In the genomic region with DNA sequence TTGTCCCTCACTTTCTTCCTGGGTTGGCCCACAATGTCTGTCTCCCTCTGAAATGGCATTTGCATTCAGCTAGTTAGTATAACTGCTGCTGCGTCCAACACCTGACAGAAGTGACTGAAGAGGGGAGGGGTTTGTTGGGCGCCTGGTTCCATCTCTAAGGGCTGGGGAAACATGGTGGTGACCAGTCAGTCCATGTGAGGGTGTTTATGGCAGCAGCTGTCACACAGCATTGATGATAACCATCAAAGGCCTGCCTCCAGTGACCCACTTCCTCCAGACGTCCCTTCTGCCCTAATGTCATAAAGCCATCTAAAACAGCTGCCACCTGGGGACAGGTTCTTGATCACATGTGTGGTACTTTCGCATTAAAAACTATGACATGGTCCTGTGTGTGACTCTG, we compare ENCODE assay signal across 28 mouse cellular contexts. TPM values are rescaled to one million over a fixed set of nuclear protein-coding genes. Genes with fewer than 3 reads are reported as not detected.
DNase-seq lines count a peak whose midpoint lies in the region; ATAC-seq lines count a peak whose summit lies in the region.
"Had no signal": no experiment of that assay in that cellular context is flagged by ENCODE, and none has a peak within 500 bp of the region (broad histone marks: within the 10 kb centered on the region; RNA-seq: fewer than 3 reads in every experiment).

No protein-coding gene starts in this region.

- ATAC-seq in midbrain, embryonic 11.5 days (ENCODE audit: low FRiP score), result no peak
- no peak for ATAC-seq in midbrain, embryonic 14.5 days (ENCODE audit: low FRiP score, low TSS enrichment)
- ATAC-seq in CD4-positive, CD25-positive, alpha-beta regulatory T cell, adult 4 months, result peak; percentile 38
- peak; percentile 29 for ATAC-seq in inflammation-experienced regulatory T-cells, adult 6 months
- ATAC-seq in megakaryocyte-erythroid progenitor cell, adult 5-6 weeks (replicated peaks; ENCODE audit: low FRiP score, low TSS enrichment, poor library complexity, severe bottlenecking), result no peak
- ATAC-seq: forebrain, embryonic 16.5 days; hindbrain, embryonic 16.5 days; lung, postnatal 0 days had no signal

- H3K4me2 ChIP-seq in midbrain, embryonic 11.5 days, result no peak overlapping the region
- no peak overlapping the region for H3K4me2 ChIP-seq in midbrain, embryonic 14.5 days (ENCODE audit: low read length)
- H3K4me2 ChIP-seq: liver, embryonic 13.5 days; neural tube, embryonic 15.5 days had no signal

- WGBS in midbrain, embryonic 11.5 days, result 77% methylated on average over 4 of the region's 4 CpGs
- 79% methylated on average over 4 of the region's 4 CpGs for WGBS in midbrain, embryonic 14.5 days

- H3K9me3 ChIP-seq in midbrain, embryonic 11.5 days (ENCODE audit: control insufficient read depth, low read length), result no peaks in the 10 kb centered on the region
- H3K9me3 ChIP-seq in midbrain, embryonic 14.5 days (ENCODE audit: control insufficient read depth, low read length), result no peaks in the 10 kb centered on the region
- H3K9me3 ChIP-seq: G1E; hindbrain, embryonic 10.5 days; liver, embryonic 13.5 days; midbrain, embryonic 10.5 days; neural tube, embryonic 15.5 days had no signal

- H3K36me3 ChIP-seq in midbrain, embryonic 11.5 days (ENCODE audit: control insufficient read depth, insufficient read depth, low read length), result no peaks in the 10 kb centered on the region
- H3K36me3 ChIP-seq in midbrain, embryonic 14.5 days (ENCODE audit: control insufficient read depth, insufficient read depth, low read length), result no peaks in the 10 kb centered on the region
- H3K36me3 ChIP-seq: G1E; hindbrain, embryonic 10.5 days; liver, embryonic 13.5 days; midbrain, embryonic 10.5 days; neural tube, embryonic 15.5 days had no signal

- no peak overlapping the region for H3K27ac ChIP-seq in midbrain, embryonic 11.5 days (ENCODE audit: low read depth, low read length)
- H3K27ac ChIP-seq in midbrain, embryonic 14.5 days (replicated peaks; ENCODE audit: low read depth, low read length), result no peak overlapping the region
- H3K27ac ChIP-seq: hindbrain, embryonic 10.5 days; left cerebral cortex, adult 2 months; liver, embryonic 13.5 days; midbrain, embryonic 10.5 days; neural tube, embryonic 15.5 days had no signal

- no peaks in the 10 kb centered on the region for H3K4me1 ChIP-seq in midbrain, embryonic 11.5 days (ENCODE audit: control insufficient read depth, insufficient read depth, low read length)
- H3K4me1 ChIP-seq in midbrain, embryonic 14.5 days (ENCODE audit: control insufficient read depth, insufficient read depth, low read length), result peaks cover 17% of the 10 kb centered on the region; the same call in 1 of the 2 replicates

- peak; percentile 37 for DNase-seq in midbrain, embryonic 11.5 days (ENCODE audit: low spot score, missing footprints)
- no peak for DNase-seq in midbrain, embryonic 14.5 days
- peak; percentile 38 to 55 for DNase-seq in natural killer cell, adult 2 months (ENCODE audit: low spot score in 2 of 2)
- DNase-seq in left cerebral cortex, postnatal 14 days (ENCODE audit: low spot score in 2 of 2), result no peak
- no peak for DNase-seq in gastrocnemius, postnatal 14 days
- DNase-seq: adrenal gland, postnatal 36 days; cerebellum, adult 18-20 months; cerebellum, postnatal 10 days; heart, postnatal 14 days; kidney, adult 11 months; kidney, postnatal 14 days; left cerebral cortex, postnatal 4 days; liver, embryonic 13.5 days; lung, adult 18-20 months; lung, postnatal 4 days; thymus, postnatal 14 days had no signal

- H3K9ac ChIP-seq in midbrain, embryonic 11.5 days (ENCODE audit: low read length), result no peak overlapping the region
- no peak overlapping the region for H3K9ac ChIP-seq in midbrain, embryonic 14.5 days (replicated peaks; ENCODE audit: low read length)
- H3K9ac ChIP-seq: liver, embryonic 13.5 days; neural tube, embryonic 15.5 days had no signal

- no peaks in the 10 kb centered on the region for H3K27me3 ChIP-seq in midbrain, embryonic 11.5 days (ENCODE audit: control insufficient read depth, insufficient read depth, low read length)
- H3K27me3 ChIP-seq in midbrain, embryonic 14.5 days (ENCODE audit: control insufficient read depth, insufficient read depth, low read length), result no peaks in the 10 kb centered on the region
- H3K27me3 ChIP-seq: liver, embryonic 13.5 days; neural tube, embryonic 15.5 days had no signal

- intact Hi-C loops in left cerebral cortex, postnatal 14 days (cut with DNase I), result no loop called here
- intact Hi-C loops in gastrocnemius, postnatal 14 days (cut with DNase I; ENCODE audit: low total_unique reads), result no loop called here

- H3K4me3 ChIP-seq in midbrain, embryonic 11.5 days (ENCODE audit: low read depth, low read length), result no peak overlapping the region
- no peak overlapping the region for H3K4me3 ChIP-seq in midbrain, embryonic 14.5 days (replicated peaks; ENCODE audit: low read depth, low read length)
- H3K4me3 ChIP-seq: erythroblast, embryonic 14.5 days; hindbrain, embryonic 10.5 days; left cerebral cortex, adult 2 months; liver, embryonic 13.5 days; midbrain, embryonic 10.5 days; neural tube, embryonic 15.5 days had no signal

RNA-seq across cellular contexts. Expression of a gene that starts 55.9 kb away (rescaled TPM):
- polyA plus RNA-seq in midbrain, embryonic 11.5 days (2014; fragmentation: Nextera tagmentation; extraction: Ambion mirVana), result 2.2 and 2.3 TPM in 2 replicates
- 20.6 and 25.7 TPM in 2 replicates for polyA plus RNA-seq in midbrain, embryonic 14.5 days (2014; fragmentation: Nextera tagmentation; extraction: Ambion mirVana)
- not detected for polyA plus RNA-seq in CD4-positive, CD25-positive, alpha-beta regulatory T cell, adult 4 months (2017; shearing (Covaris generic))
- polyA plus RNA-seq in inflammation-experienced regulatory T-cells, adult 6 months (2017; shearing (Covaris generic)), result under 1 TPM in 1 of 3 experiments, not detected in 2; 0.08 TPM
- total RNA-seq in left cerebral cortex, postnatal 14 days (2021), result 10 to 100 TPM; 32.6 to 48.5 TPM
- under 1 TPM; 0.04 TPM for total RNA-seq in gastrocnemius, postnatal 14 days (2021)
- total RNA-seq in megakaryocyte-erythroid progenitor cell, adult 5-6 weeks (2014; fragmentation: Nextera tagmentation), result not detected in 2 replicates
- 0.23 TPM in 1 of 2 replicates, not detected in the other for total RNA-seq in megakaryocyte-erythroid progenitor cell, adult 5-6 weeks (2017)
- total RNA-seq: heart, postnatal 14 days had no signal
- polyA plus RNA-seq: erythroblast, embryonic 14.5 days; G1E had no signal

Comparison
In these comparisons a context has a peak if more than half of its experiments do, and no peak if none do; other contexts are left out.
1. DNase-seq: peak in midbrain, embryonic 11.5 days (single experiment) and natural killer cell, adult 2 months (2 of 2); none in midbrain, embryonic 14.5 days (single experiment), left cerebral cortex, postnatal 14 days (0 of 2) and gastrocnemius, postnatal 14 days (single experiment).
2. ATAC-seq: peak in CD4-positive, CD25-positive, alpha-beta regulatory T cell, adult 4 months (single experiment) and inflammation-experienced regulatory T-cells, adult 6 months (single experiment); none in midbrain, embryonic 11.5 days (single experiment), midbrain, embryonic 14.5 days (single experiment) and megakaryocyte-erythroid progenitor cell, adult 5-6 weeks (single experiment).